Mouse (Mus musculus) c-Kit-negative CD71-positive TER-119-positive erythroid progenitor cells, embryonic 14.5 days (primary cell): ENCODE data around the gene Tlx2.
A peak's percentile ranks its signal among the peaks of the same experiment; 100 is the strongest.

ENCODE experiments used
- DNase-seq: peaks from one replicate; pipeline ENCODE4 v3.0.0-alpha.2; 2013; ENCODE audit warnings: low read depth, low spot score

The Tlx2 gene

DNA sequence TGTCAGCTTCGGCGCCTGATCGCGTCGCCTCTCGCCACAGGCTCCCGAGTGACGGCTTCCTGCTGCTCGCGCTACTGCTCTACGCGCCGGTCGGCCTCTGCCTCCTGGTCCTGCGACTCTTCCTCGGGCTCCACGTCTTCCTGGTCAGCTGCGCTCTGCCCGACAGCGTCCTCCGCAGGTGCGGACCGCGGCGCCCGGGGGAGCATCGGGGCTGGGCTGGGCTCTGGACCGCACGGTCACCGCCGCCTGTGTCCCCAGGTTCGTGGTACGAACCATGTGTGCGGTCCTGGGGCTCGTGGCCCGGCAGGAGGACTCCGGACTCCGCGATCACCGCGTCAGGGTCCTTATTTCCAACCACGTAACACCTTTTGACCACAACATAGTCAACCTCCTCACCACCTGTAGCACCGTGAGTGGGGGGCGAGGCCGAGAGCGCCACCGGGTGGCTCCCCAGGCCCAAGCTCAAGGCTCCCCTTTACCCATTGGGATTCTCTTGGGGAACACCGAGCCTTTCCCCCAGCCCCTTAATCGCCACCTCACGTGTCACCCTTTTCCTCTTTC, 15.1 kb downstream of the Tlx2 start, which contains the start of gene Htra2:
TSS of gene Htra2 (minus strand) at position 403 of the 561 bp plus-strand sequence.
- no peak for DNase-seq

DNA sequence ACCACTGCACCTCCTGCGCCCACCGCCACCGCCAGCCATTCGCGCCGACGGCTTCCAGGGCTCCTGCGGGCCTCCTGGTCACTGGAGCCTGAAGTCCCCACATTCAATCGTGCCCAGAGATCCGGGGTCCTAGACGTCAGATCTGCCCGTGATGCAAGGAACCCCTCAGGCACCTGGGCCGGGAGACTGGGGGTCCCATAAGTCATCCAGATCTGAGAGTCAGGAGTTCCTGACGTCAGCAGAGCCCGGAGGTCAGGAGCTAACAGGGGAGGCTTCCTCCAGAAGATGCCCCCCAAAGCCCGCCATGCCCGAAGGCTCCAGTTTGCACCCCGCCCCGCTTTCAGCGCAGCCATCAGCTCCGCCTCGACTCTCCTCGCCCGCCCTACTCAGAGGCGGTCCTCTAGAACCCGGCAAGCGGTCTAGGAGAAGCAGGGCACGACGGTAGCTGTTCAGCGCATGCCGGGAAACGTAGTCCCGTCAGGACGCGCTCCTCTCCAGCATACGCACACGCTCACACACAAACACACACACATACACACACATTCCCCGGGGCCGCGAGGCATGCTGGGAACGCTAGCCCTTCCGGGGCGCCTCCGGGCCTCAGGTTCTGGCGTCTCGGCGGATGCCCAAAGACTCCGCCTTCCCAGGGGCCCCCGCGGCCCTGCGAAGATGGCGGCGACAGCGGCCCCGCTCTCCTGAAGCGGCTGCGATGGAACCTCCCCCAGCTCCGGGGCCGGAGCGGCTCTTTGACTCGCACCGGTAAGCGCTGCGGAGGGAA, 15.8 kb downstream of the Tlx2 start, which contains the start of gene Aup1:
TSS of gene Aup1 (plus strand) at position 448 of the 778 bp plus-strand sequence.
- DNase-seq = peak; percentile 93

DNA sequence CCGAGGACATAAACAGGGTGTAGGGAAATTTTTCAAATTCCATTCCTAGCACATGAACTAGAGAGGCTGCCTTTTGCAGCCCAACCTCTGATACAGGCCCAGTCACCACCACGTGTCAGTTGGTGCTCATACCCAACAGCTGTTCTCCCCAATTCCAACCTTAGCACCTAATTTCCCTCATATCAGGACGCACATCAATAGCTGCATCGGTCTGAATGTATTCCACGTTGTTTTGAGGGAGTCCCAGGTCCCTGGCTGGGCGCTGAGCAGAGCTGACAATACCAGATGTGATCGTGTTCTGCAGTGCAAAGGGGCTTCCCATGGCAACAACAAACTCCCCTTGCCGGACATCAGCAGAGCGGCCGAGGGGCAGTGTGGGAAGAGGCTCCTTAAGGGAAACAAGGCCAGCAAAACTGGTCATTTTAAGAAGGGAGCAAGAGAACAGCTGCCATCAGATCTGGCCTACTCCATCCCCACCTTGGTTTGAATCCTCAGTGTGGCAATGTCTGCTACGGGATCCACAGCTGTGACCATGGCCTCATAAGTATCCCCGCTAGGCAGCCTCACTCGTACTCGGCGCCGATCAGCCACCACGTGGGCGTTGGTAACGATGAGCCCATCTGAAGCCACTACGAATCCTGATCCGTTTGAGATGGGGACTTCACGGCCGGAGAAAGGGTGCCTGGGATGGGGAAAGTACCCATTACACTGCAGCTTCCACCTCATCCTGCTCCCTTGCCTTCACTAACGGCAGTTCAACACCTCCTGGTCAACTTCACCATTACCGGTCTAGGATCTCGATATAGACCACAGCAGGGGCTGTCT, 16.7 kb downstream of the Tlx2 start:
- no peak for DNase-seq

DNA sequence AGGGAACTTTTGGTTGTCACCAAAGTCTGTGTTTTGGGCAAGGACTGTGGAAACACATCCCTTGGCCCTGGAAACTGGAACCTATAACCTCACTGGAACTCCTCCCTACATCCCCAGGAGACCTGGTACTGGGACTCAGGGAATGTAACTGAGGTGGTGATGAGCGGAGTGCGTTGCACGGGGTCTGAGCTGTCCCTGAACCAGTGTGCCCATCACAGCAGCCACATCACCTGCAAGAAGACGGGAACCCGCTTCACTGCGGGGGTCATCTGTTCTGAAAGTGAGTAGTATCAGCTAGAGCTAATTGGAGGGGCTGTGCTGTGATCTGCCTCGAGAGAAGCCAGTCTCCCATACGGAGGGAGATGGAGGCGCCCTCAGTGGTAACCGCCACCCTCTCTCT, 20.7 kb downstream of the Tlx2 start:
- DNase-seq = no peak

DNA sequence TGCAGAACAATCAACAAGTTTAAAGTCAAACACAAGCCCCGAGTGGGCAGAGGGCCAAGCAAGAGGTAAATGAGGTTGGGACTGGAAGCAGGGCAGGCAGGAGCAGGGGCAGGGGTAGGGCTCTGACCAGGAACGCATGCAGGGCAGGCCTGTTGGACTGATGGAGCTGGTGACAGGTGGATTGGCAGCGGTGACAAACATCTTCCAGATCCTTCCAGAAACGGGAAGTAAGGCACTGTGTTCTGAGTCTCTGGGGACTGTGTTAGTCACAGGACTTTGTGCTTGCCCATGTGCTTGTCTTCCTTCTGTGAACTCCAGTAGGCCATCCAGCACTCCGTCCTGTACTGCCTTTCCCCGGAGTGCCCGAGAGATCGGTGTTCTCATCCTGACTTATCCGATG, 25.4 kb downstream of the Tlx2 start:
- no peak for DNase-seq

DNA sequence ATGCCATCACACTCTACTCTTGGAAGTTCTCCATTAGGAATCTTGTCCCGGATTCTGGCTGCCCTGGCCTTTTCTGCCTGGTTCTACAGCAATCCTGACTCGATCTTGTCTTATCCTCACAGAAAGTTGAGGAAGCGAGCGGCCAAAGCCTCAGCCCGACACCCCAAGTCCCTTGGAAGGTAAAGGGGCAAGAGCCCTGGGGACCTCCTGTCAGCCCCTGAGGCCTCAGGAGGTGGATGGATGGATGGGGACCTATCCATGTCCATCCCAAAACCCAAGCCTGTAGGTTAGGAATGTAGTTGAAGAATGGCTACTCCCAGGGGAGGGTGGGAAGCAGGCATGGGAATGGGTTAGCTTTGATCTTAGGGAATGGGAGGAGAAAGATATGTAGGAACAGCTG, 26.1 kb downstream of the Tlx2 start:
- DNase-seq = no peak

DNA sequence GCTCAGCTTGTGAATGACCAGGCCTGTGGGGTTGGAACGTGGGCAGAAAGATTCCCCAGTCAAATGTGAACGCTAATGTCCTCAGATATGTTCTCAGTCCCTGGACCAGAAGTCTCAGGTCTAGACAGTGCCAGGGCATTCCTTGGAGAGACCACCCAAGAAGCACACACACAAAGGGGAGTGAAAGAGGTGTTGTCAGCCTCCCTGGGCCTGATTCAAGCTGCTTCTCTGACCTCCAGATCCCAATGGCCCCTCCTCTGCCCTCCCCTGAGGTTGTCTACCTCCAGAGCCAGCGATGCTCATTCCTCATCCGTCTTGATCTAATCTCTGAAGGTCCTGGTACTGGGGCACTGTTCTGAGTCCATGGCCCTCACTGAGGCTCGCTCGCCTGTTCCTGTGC, 26.5 kb downstream of the Tlx2 start:
- DNase-seq = no peak

DNA sequence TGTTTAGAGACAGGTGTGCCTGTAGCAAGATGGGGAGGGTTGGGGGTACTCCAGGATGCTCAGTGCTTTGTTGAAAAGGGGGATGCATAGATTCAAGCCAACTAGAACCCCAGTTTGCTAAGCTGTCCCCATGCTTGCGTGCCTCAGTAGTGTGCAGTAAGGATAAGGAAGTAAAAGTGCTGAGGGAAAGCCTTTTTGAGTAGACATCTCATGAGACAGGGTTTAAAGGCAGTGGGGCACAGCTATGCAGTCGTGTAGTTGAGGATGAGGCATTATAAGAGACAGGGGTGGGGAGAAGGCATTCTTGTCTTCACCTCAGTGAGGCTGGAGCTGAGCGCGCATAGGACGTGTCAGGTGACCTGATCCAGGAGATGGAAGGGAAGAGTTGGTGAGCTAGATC, 29.5 kb downstream of the Tlx2 start:
- DNase-seq = no peak

DNA sequence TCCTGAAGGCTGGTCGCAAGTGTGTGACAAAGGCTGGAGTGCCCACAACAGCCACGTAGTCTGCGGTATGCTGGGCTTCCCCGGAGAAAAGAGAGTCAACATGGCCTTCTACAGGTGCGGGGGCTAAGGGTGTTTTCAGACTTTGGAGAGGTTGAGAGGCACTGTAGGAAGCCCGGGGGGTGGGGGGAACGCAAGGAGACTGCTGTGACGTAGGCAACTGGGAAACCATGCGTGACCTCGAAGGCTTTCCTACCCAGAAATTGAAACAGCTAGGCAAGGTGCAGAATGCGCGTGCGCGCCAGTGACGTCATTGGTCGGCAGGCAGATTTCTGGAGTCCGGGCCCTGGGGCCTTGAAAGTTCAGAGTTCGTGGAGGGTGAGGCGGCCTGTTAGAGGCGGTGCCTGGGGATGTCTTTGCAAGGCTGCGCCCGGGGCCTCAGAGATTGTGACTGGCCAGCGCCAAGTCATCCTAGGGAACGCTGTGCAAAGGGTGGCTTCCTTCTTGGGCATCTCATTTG, 31.5 kb downstream of the Tlx2 start:
- peak; percentile 88 for DNase-seq

DNA sequence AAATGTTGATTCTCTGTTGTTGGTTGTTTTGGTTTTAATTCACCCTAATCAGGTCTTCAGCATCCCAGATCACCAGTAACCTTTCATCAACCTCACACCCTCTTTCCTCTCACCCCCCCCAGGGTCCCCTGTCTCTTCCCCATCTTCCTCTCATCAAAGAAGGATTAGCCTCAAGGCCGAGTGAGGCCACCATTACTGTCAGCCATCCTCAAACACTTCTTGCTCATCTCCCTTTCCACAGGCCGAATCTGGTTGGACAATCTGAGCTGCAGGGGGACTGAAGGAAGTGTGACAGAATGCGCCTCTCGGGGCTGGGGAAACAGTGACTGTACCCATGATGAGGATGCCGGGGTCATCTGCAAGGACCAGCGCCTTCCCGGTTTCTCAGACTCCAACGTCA, 32.9 kb downstream of the Tlx2 start:
- no peak for DNase-seq

DNA sequence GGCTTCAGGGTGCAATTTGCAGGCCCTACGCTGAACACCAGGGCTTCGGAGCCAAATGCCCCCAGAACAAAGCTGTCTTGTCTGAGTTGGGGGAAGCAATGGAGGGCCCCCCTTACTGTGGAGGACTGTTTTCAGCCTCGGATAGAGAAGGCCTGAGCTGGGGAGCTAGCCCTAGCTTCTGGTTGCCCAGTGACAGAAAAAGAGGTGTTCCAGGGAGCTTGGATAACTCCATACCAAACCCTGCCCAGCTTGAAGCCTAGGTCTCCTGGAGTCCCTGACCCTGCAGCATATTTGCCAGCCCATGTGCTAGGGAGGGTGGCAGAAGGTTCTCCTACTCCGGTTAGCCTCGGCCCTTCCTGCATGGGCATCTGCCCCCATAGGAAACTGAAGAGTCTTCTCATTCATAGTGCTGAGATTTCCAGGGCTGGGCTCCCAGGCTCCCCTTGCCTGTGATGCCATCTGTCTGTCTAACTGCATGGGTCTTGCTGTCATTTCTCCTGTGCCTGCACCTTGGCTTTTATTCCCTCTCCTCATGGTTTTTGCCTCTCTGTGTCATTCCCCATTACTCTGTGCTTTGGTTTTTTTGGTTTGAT, 35.5 kb downstream of the Tlx2 start:
- DNase-seq = no peak

DNA sequence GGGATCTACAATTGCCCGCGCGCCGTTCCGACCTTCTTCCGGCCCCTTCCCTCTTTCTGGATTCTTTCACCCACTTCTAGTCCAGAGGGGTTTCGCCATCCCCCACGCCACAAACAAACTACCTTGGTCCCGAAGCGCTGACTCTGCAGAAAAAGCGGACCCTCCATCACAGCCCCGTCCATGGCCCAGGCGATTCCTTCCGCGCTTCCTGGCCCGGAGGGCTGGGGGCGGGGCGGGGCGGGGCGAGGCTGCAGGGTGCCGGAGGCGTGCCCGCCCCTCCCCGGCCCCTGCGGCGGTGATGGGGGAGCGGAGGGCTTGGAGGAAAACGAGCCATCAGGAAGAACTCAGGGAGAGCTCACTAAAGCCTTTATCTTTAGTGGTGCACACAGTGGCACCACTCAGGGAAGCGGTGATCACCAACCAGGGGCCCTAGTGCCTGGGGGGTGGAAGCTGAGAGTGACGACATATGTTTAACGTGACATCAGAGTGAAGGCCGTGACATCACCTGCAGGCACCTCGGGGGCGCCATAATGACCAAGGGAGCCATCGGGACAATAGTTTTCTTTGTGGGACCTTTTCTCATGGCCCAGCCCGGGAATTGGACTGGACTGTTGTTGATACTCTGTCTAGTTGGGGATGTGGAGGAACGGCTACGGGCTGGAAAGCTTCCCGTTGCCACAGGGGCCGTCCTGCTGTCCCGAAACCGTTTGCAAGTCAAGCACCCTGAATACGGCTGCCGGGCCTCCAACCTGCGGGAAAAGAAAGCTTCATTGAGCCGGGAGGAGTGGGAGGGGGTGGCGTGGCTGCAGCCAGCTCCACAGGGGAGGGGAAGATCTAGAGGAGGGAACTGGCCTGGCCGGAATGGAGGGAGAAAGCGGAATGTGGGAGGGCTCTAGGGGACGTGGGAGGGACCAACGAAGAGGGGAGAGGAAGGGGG, 36.6 kb downstream of the Tlx2 start, which contains the start of the genes Dok1 and Loxl3:
TSS of gene Dok1 (minus strand) at position 223 of the 937 bp plus-strand sequence.
TSS of gene Loxl3 (plus strand) at position 925 of the 937 bp plus-strand sequence.
- peak; percentile 68 for DNase-seq

DNA sequence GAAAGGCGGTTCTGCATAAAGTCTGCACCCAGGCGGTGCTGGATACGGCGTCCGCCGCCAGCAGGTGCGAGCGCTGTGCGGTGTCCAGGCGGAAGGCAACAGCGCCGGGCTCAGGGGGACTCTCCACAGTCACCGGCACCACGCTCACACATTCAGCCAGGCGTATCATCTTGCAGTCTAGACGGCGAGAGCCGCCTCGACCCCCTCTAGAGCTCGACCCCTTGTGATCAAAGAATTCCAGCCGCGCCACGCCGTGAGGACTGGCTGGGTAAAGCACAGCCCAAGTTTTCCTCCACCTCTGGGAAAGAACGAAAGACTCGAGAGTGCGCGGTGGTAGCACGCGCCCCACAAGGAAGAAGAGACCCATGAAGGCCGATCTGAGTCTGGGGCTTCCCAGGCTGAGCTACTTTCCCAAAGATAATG, 37.3 kb downstream of the Tlx2 start:
- no peak for DNase-seq

DNA sequence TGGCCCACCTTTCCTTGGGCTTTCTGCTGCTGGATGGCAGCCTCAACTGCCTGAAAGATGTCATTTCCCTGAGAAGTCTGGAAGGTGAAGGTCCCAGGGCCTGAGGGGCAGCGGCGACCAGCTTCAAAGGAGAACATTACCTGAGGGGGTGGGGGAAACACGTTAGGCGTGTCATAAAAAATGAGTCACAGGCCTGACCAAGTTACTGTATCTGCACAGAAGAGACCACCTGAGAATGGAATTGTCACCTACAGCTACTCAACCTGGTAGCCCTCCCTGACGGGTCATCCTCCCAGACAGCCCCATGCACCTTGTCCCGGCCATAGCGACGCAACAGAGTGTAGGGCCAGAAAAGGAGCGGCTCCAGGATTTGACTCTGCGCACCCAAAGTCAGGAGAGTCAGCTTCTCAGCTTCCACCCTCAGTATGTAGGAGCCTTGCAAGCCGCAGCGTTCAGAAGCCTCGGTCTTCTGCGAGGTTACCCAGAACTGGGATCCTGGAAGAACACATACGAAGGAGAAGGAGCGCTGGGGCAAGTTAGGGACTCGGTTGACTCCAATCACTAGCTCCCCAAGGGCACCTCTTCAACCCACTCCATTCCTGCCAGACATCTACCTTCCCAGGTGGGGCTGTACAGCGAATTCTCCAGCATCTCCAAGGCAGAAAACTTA, 38.0 kb downstream of the Tlx2 start:
- DNase-seq = no peak

DNA sequence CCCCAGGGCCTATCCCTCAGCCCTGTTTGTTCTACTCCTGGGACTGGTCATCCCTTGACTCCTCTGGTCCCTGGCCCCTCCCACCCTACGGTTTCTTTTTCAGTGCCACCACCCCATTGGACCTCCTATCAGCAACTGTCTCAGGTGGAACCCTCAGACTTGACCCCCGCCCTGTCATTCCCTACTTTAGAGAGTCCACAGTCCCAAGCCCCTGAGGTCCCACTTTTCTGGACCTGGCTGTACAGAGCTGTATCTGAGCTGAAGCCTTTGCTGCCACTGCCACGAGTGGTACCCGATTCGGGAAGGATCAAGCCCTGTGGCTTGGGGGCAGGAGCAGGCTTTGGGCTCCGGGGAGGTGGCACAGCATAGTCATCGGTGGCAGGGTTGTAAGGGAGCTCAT, 39.0 kb downstream of the Tlx2 start:
- DNase-seq = no peak

DNA sequence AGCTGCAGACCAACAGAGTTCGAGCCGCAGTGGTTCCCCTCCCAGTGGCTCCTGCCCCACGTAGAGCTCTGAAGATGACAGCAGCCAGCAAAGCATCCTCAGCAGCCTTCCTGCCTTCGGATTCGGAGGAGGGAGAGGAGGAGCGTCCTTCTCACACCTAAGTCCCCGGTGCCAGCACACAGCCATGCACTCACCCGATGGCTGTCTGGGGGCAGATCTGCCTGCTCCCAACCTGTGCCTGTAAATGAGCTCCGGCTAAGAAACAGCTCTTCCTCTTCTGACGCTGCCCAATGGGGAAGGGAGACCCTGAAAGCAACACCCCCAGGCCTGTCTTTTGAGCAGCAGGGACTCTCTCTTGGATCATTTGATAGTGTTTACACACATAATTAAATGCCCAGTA, 40.3 kb downstream of the Tlx2 start:
- no peak for DNase-seq

DNA sequence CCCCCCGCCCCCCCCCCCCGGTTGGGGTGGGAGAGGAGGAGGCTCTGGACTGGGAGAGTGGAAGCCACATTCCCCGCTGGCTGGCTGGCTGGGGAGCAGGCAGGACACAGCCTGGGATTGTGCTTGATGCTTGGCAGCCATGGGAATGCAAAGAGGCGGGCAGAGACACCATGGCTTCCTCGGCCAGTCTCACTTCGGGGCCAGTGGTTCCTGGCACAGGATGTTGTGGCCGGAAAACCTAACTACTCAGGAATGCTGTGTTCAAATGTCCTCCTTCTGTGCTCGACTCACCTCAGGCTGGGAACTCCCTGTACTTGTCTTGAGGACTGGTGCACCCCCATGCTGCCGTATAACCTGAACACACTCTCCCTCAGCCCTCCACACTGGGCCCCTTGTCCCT, 42.4 kb downstream of the Tlx2 start:
- DNase-seq = no peak

DNA sequence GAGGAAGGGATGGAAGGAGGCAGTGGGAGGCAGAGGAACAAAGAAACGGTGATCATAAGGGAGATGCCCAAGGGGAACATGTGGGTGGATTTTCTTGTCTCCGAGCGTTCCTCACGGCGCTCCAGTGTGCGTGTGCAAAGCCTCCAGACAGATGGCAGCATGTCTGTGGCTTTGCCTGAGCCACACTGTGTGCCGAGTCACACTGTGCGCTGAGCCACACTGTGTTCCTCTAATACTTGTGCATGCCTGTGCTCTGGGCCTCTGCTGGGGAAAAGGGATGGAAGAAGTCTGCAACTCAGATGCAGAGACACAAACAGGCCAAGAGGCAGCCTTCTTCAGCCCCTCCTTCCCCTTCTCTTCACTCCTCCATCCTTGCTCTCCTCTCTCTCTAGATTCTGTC, 42.8 kb downstream of the Tlx2 start:
- DNase-seq = no peak

DNA sequence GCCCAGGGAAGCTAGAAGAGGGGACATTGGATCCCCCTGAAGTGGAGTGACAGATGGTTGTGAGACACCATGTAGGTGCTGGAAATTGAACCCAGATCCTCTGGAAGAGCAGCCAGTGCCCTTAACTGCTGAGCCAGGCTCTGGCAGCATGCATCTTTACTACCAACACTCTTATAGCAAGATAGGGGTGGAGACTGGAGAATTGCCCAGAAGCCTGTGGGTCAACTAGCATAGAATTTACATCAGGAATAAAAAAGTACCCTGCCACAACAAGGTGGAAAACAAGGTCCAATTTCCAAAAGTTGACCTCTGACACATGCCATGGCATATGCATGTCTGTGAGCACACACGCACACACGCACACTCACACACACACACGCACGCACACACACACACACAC, 44.9 kb downstream of the Tlx2 start:
- DNase-seq = no peak

DNA sequence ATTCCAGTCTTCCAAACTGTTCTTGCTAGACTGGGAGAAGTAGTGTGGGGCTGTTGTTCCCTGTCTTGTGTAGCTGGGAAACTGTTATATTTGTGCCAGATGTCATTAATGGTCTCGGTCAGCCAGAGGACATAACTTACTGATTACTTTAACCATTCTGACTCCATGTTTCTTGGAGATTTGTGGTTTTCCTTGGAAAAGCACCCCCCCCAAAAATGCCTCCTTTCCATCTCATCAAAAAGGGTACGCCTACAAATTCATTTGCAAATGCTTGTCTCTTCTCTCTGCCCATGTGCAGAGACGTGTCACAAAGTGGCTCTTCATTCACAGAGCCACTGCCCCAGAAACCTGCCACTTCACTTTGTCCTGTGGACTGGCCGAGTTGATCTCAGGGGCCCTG, 45.7 kb downstream of the Tlx2 start:
- DNase-seq = no peak
